Mouse (Mus musculus) stomach, postnatal 0 days (tissue): ENCODE results near the gene Tmed5.

Experiments used
- CTCF ChIP-seq: IDR thresholded peaks from 2 replicates; pipeline ENCODE4 v1.5.1; 2016; ENCODE audit warnings: antibody characterized with exemption, low read depth, mild to moderate bottlenecking, moderate library complexity
- EP300 ChIP-seq: optimal IDR thresholded peaks from 2 replicates; pipeline ENCODE3; 2016; ENCODE audit warnings: antibody characterized with exemption

- TF ChIP-seq CTCF (peak; percentile 72), EP300 (no peak)
These were observed 31.3 kb upstream of the Tmed5 start for GRCm38 (mm10) chr5:108163695-108164094.
